Mouse (Mus musculus) heart, adult 2 months (tissue): ENCODE results near the gene Notch1.

ENCODE experiments used
- EP300 ChIP-seq: fragments of 200-500 bp; IDR thresholded peaks from 2 replicates; pipeline ENCODE4 v1.6.1; 2011; ENCODE audit warnings: low read depth, low read length, control low read depth; ENCODE audit not compliant: insufficient read depth
- POLR2A ChIP-seq: fragments of 200-500 bp; IDR thresholded peaks from 2 replicates; pipeline ENCODE4 v1.6.1; 2011; ENCODE audit warnings: mild to moderate bottlenecking, low read depth, low read length, control low read depth; ENCODE audit not compliant: insufficient read depth

DNA sequence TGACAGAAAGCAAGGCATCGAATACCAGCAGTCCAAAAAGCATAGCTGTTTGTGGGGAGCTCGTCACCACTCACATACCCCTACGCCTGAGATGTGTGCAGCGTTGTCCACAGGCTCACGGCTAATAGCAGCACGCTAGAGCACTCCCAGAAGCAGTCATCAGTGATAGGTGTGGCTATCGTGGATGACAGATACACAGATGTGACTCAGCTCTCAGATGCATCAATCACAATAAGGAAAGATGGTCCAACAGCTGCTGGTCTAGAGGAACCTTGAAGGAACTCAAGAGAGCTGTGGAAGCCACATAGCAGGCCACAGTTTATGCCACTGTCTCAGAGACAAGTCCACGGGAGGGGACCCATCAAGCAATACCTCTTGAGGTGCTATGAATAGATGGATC, 27.3 kb upstream of the Notch1 start:
- TF ChIP-seq EP300 (no peak), POLR2A (no peak)
